Mouse (Mus musculus) hindbrain, embryonic 16.5 days (tissue): ENCODE results near the gene Gm49661. TPM values are rescaled to one million over a fixed set of nuclear protein-coding genes. Genes with fewer than 3 reads are reported as not detected.

Source experiments
- ATAC-seq: fragments of 200-750 bp; cut with Nextera tagmentation; 2 replicates; pipeline ENCODE4 v1.8.0; 2017; ENCODE audit warnings: moderate TSS enrichment, moderate library complexity
- H3K27ac ChIP-seq: fragments of 300-500 bp; sonication (generic); 2 replicates; pipeline ENCODE4 v1.5.1; 2014; ENCODE audit warnings: low read depth, mild to moderate bottlenecking, control low read depth, low read length, moderate library complexity
- H3K27me3 ChIP-seq: fragments of 300-500 bp; sonication (generic); replicated peaks from 2 replicates; pipeline ENCODE4 v1.6.1; 2014; ENCODE audit warnings: low read length; ENCODE audit not compliant: control insufficient read depth, insufficient read depth
- H3K36me3 ChIP-seq: fragments of 300-500 bp; sonication (generic); 2 replicates; pipeline ENCODE4 v1.6.1; 2014; ENCODE audit warnings: mild to moderate bottlenecking, low read length, moderate library complexity, mixed read lengths; ENCODE audit not compliant: control insufficient read depth, insufficient read depth
- H3K4me1 ChIP-seq: fragments of 300-500 bp; sonication (generic); 2 replicates; pipeline ENCODE4 v1.6.1; 2014; ENCODE audit warnings: low read depth, low read length; ENCODE audit not compliant: control insufficient read depth, insufficient read depth
- H3K4me2 ChIP-seq: fragments of 300-500 bp; sonication (generic); 2 replicates; pipeline ENCODE4 v1.6.1; 2014; ENCODE audit warnings: mild to moderate bottlenecking, low read length, control low read depth, moderate library complexity
- H3K4me3 ChIP-seq: fragments of 300-500 bp; sonication (generic); 2 replicates; pipeline ENCODE4 v1.5.1; 2014; ENCODE audit warnings: mild to moderate bottlenecking, low read length, control low read depth, moderate library complexity
- H3K9ac ChIP-seq: fragments of 300-500 bp; sonication (generic); 2 replicates; pipeline ENCODE4 v1.6.1; 2014; ENCODE audit warnings: low read depth, mild to moderate bottlenecking, control low read depth, low read length, moderate library complexity
- H3K9me3 ChIP-seq: fragments of 300-500 bp; sonication (generic); 2 replicates; pipeline ENCODE4 v1.6.1; 2014; ENCODE audit warnings: mild to moderate bottlenecking, low read length, moderate library complexity; ENCODE audit not compliant: control insufficient read depth
- WGBS: fragments of 180-500 bp; shearing (Covaris S2); extraction: QIAGEN DNeasy Blood & Tissue Kit; methylation state at CpG from one replicate; pipeline ENCODE4 v1.1.7; 2014; 5-methylcytosine and 5-hydroxymethylcytosine counted together
- polyA plus RNA-seq: library from polyadenylated mRNA; unstranded; fragments of >200 nt; fragmentation: Nextera tagmentation; extraction: Ambion mirVana; gene quantifications from 2 replicates; pipeline ENCODE4 v1.2.1, GENCODE M21; 2015

Gene Gm49661
- not detected in 2 replicates for polyA plus RNA-seq

DNA sequence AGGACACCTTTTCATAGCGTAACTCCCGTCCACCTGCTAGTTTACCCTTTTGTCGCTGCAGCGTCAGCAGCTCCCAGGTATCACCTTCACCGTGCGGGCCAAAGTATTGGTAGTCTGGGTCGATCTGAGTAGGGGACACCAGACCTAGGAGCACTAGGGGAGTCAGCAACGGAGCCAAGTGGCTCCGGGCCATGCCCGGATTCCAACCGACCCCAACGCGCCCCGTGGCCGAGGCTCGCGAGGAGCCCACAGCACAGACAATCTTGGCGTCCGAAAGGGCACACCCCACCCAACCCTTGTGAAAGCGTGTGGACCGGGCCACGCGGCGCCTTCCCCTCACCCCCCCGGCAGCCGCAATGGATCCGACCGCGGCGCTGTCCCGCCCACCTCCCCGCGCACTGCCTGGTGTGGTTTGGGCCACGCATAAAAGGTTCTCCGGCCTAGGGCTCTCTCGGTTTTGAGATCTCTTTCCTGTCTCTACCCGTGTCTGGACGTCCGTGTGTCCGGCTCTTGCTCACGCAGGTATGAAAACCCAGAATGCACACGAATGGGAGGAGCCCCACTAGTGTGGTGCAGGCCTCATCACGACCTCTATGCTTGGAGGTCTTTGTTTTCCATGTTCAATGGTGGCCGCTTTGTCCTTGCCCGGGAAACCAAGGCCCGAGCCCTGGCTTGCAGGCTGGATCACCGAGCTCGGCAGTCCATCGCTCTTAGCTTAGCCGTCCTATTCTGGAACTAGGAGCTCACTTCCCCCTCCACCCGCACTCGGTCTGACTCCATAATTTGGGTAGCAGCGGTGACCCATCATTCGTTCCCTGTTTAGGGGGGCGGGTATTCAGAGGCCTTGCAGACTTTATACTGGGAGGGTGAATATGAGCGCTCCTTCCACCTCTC lies at the start of gene Gm49661, which contains the start of the genes Prdx2 and Rnaseh2a:
TSS of gene Gm49661 (minus strand) at position 193 of the 894 bp plus-strand sequence.
TSS of gene Prdx2 (plus strand) at position 347 of the 894 bp plus-strand sequence.
TSS of gene Rnaseh2a (minus strand) at position 527 of the 894 bp plus-strand sequence.
- ATAC-seq, result peak; percentile 78
- Histone ChIP-seq H3K4me3 (peak within 1 kb of the TSS; percentile 79), H3K27me3 (no peaks in the 10 kb centered on the region), H3K9me3 (no peaks in the 10 kb centered on the region), H3K36me3 (peaks cover 16% of the 10 kb centered on the region; the same call in 1 of the 2 replicates), H3K4me2 (peak within 1 kb of the TSS; percentile 95), H3K4me1 (peaks cover 34% of the 10 kb centered on the region), H3K9ac (peak within 1 kb of the TSS; percentile 92), H3K27ac (peak within 1 kb of the TSS; percentile 92)
- under 1% methylated on average over 52 of the region's 56 CpGs for WGBS

GRCm38 (mm10) chr8:85017209-85017608 lies 48.0 kb upstream of the Gm49661 start:
- WGBS, result 51% methylated on average over 5 of the region's 5 CpGs
- Histone ChIP-seq H3K4me2 (no peak overlapping the region), H3K27ac (no peak overlapping the region), H3K36me3 (peaks cover 22% of the 10 kb centered on the region), H3K9me3 (no peaks in the 10 kb centered on the region), H3K4me1 (peaks cover 4% of the 10 kb centered on the region; the same call in 1 of the 2 replicates), H3K4me3 (no peak overlapping the region), H3K27me3 (peaks cover 5% of the 10 kb centered on the region), H3K9ac (no peak overlapping the region)
- ATAC-seq, result no peak; the same call in 1 of the 2 replicates

- Histone ChIP-seq H3K36me3 (peaks cover 22% of the 10 kb centered on the region), H3K4me2 (no peak overlapping the region)
These were observed 47.5 kb upstream of the Gm49661 start for GRCm38 (mm10) chr8:85016724-85017123.

GRCm38 (mm10) chr8:85014431-85014830 lies 45.2 kb upstream of the Gm49661 start, which contains the start of gene Best2:
Best2 (minus strand) TSS chr8:85014531.
- Histone ChIP-seq H3K9me3 (no peaks in the 10 kb centered on the region), H3K4me1 (peaks cover 4% of the 10 kb centered on the region; the same call in 1 of the 2 replicates), H3K9ac (peak within 1 kb of the TSS; percentile 65), H3K36me3 (peaks cover 18% of the 10 kb centered on the region), H3K27me3 (peaks cover 13% of the 10 kb centered on the region), H3K4me3 (peak within 1 kb of the TSS; percentile 40), H3K4me2 (peak within 1 kb of the TSS; percentile 74), H3K27ac (no peak within 1 kb of the TSS)
- WGBS, result 58% methylated on average over 2 of the region's 2 CpGs
- ATAC-seq, result no peak

More at GRCm38 (mm10) chr8:85016724-85017123, 47.5 kb upstream of the Gm49661 start:
- Histone ChIP-seq H3K27ac (no peak overlapping the region), H3K4me1 (peaks cover 4% of the 10 kb centered on the region; the same call in 1 of the 2 replicates), H3K9me3 (no peaks in the 10 kb centered on the region), H3K9ac (no peak overlapping the region), H3K27me3 (peaks cover 7% of the 10 kb centered on the region), H3K4me3 (no peak overlapping the region)
- 78% methylated on average over 10 of the region's 10 CpGs for WGBS
- no peak for ATAC-seq

- peak overlapping the region; percentile 65 for H3K9ac ChIP-seq
- H3K4me2 ChIP-seq, result peak overlapping the region; percentile 74
- peaks cover 7% of the 10 kb centered on the region for H3K36me3 ChIP-seq
- 5% methylated on average over 26 of the region's 26 CpGs for WGBS
- peaks cover 19% of the 10 kb centered on the region for H3K27me3 ChIP-seq
- H3K4me3 ChIP-seq, result peak overlapping the region; percentile 40
- peaks cover 4% of the 10 kb centered on the region; the same call in 1 of the 2 replicates for H3K4me1 ChIP-seq
- ATAC-seq, result peak; percentile 65
- no peaks in the 10 kb centered on the region for H3K9me3 ChIP-seq
- no peak overlapping the region for H3K27ac ChIP-seq
These were observed 44.1 kb upstream of the Gm49661 start for GRCm38 (mm10) chr8:85013230-85013840.

- Histone ChIP-seq H3K27ac (no peak overlapping the region), H3K4me3 (no peak overlapping the region), H3K4me1 (peaks cover 4% of the 10 kb centered on the region; the same call in 1 of the 2 replicates), H3K9me3 (no peaks in the 10 kb centered on the region), H3K36me3 (no peaks in the 10 kb centered on the region), H3K27me3 (peaks cover 19% of the 10 kb centered on the region), H3K4me2 (peak overlapping the region; percentile 15; the same call in 1 of the 2 replicates), H3K9ac (no peak overlapping the region)
- no peak for ATAC-seq
- 13% methylated on average over 28 of the region's 28 CpGs for WGBS
These were observed 42.0 kb upstream of the Gm49661 start for GRCm38 (mm10) chr8:85011242-85011641.

DNA sequence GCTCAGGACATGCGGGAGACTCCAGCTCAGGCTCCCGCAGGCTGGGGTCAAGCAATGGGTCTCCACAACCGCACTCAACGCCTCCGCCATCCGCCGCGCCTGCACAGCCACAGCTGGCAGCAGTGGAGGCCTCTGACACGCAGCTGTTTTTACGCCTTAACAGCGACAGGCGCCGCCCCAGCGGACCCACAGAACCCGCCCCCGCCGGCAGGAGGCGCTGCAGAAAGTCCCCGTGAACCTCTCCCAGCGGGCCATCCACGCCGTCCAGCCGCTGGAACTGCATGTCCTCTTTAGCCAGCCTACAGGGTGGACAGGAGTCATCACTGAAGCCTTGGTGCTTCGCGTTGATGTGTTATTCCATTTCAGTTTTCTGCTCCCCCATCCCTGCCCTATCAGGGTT lies 38.5 kb upstream of the Gm49661 start:
- H3K9me3 ChIP-seq, result no peaks in the 10 kb centered on the region
- H3K4me1 ChIP-seq, result no peaks in the 10 kb centered on the region
- H3K9ac ChIP-seq, result no peak overlapping the region
- H3K27ac ChIP-seq, result no peak overlapping the region
- no peak overlapping the region for H3K4me2 ChIP-seq
- no peak for ATAC-seq
- 15% methylated on average over 25 of the region's 25 CpGs for WGBS
- H3K36me3 ChIP-seq, result peaks cover 1% of the 10 kb centered on the region; the same call in 1 of the 2 replicates
- H3K27me3 ChIP-seq, result peaks cover 15% of the 10 kb centered on the region
- H3K4me3 ChIP-seq, result no peak overlapping the region

GRCm38 (mm10) chr8:84997649-84998295 lies 28.5 kb upstream of the Gm49661 start:
- H3K4me1 ChIP-seq, result peaks cover 3% of the 10 kb centered on the region
- peaks cover 11% of the 10 kb centered on the region for H3K36me3 ChIP-seq
- H3K9ac ChIP-seq, result peak overlapping the region; percentile 30
- H3K9me3 ChIP-seq, result no peaks in the 10 kb centered on the region
- H3K27me3 ChIP-seq, result peaks cover 7% of the 10 kb centered on the region
- H3K4me2 ChIP-seq, result peak overlapping the region; percentile 36
- H3K27ac ChIP-seq, result no peak overlapping the region
- H3K4me3 ChIP-seq, result no peak overlapping the region
- 5% methylated on average over 19 of the region's 19 CpGs for WGBS
- ATAC-seq, result peak; percentile 80
